Mouse (Mus musculus): Measurements from ENCODE around the gene Dgkb. TPM values are rescaled to one million over a fixed set of nuclear protein-coding genes. Genes with fewer than 3 reads are reported as not detected.
A peak's percentile ranks its signal among the peaks of the same experiment; 100 is the strongest.

Dgkb gene
- total RNA-seq, 2 experiments from 2014 or later = 161 to 173 TPM

GRCm38 (mm10) chr12:38374159-38374558 is 556.6 kb downstream of the Dgkb start:
- DNase-seq = no peak

GRCm38 (mm10) chr12:38385942-38386341 is 568.4 kb downstream of the Dgkb start:
- no peak for DNase-seq

GRCm38 (mm10) chr12:38386991-38387390 is 569.5 kb downstream of the Dgkb start:
- DNase-seq = peak; percentile 65 to 66

GRCm38 (mm10) chr12:38387654-38388053 is 570.1 kb downstream of the Dgkb start:
- no peak for DNase-seq

- DNase-seq = no peak
Measured at GRCm38 (mm10) chr12:38388243-38388642, 570.7 kb downstream of the Dgkb start.

GRCm38 (mm10) chr12:38397754-38398312 is 580.3 kb downstream of the Dgkb start:
- no peak for DNase-seq

- DNase-seq = no peak
Measured at GRCm38 (mm10) chr12:38400089-38400488, 582.6 kb downstream of the Dgkb start.

GRCm38 (mm10) chr12:38435364-38436130 is 618.0 kb downstream of the Dgkb start:
- no peak for DNase-seq

- no peak for DNase-seq
Measured at GRCm38 (mm10) chr12:38436131-38436436, 618.6 kb downstream of the Dgkb start.

- no peak for DNase-seq
Measured at GRCm38 (mm10) chr12:38450323-38451087, 633.0 kb downstream of the Dgkb start.

GRCm38 (mm10) chr12:38451677-38452076 is 634.2 kb downstream of the Dgkb start:
- DNase-seq = no peak

- no peak for DNase-seq
Measured at GRCm38 (mm10) chr12:38468191-38468590, 650.7 kb downstream of the Dgkb start.

GRCm38 (mm10) chr12:38468605-38469004 is 651.1 kb downstream of the Dgkb start:
- no peak for DNase-seq

- DNase-seq = no peak
Measured at GRCm38 (mm10) chr12:38497229-38497628, 679.7 kb downstream of the Dgkb start.

- DNase-seq = no peak
Measured at GRCm38 (mm10) chr12:38500931-38501330, 683.4 kb downstream of the Dgkb start.

- no peak for DNase-seq
Measured at GRCm38 (mm10) chr12:38508195-38508594, 690.7 kb downstream of the Dgkb start.

- no peak for DNase-seq
Measured at GRCm38 (mm10) chr12:38545431-38545830, 727.9 kb downstream of the Dgkb start.

- DNase-seq = no peak
Measured at GRCm38 (mm10) chr12:38577141-38577540, 759.6 kb downstream of the Dgkb start.

GRCm38 (mm10) chr12:38579191-38579817 is 761.8 kb downstream of the Dgkb start:
- DNase-seq = no peak

- no peak for DNase-seq
Measured at GRCm38 (mm10) chr12:38586368-38586865, 768.9 kb downstream of the Dgkb start.

- no peak for DNase-seq
Measured at GRCm38 (mm10) chr12:38589951-38590350, 772.4 kb downstream of the Dgkb start.

GRCm38 (mm10) chr12:38593653-38594052 is 776.1 kb downstream of the Dgkb start:
- no peak for DNase-seq

GRCm38 (mm10) chr12:38594055-38594454 is 776.5 kb downstream of the Dgkb start:
- no peak for DNase-seq
